Mouse (Mus musculus) NIH3T3 (cell line): Measurements from ENCODE around the gene Nf2.
"Not testable (repeated sequence)": the region's sequence is repeated elsewhere in the genome, so short reads cannot be mapped to it uniquely, and the experiment has no call there.

ENCODE experiments used
- DNase-seq: peaks from one replicate; pipeline ENCODE4 v3.0.0-alpha.2; 2012; ENCODE audit warnings: low read depth

Nf2 gene

GRCm38 (mm10) chr11:4837342-4837741 lies 12.0 kb downstream of the Nf2 start:
- no peak for DNase-seq

- DNase-seq, result peak; percentile 87
Measured at GRCm38 (mm10) chr11:4836755-4837154, 12.6 kb downstream of the Nf2 start.

GRCm38 (mm10) chr11:4835436-4835835 lies 13.9 kb downstream of the Nf2 start:
- DNase-seq, result no peak

GRCm38 (mm10) chr11:4833295-4833939 lies 15.9 kb downstream of the Nf2 start:
- no peak for DNase-seq

- DNase-seq, result no peak
Measured at GRCm38 (mm10) chr11:4831066-4831465, 18.3 kb downstream of the Nf2 start.

- no peak for DNase-seq
Measured at GRCm38 (mm10) chr11:4827916-4828315, 21.4 kb downstream of the Nf2 start.

- DNase-seq, result no peak
Measured at GRCm38 (mm10) chr11:4827340-4827739, 22.0 kb downstream of the Nf2 start.

GRCm38 (mm10) chr11:4826152-4826778 lies 23.1 kb downstream of the Nf2 start:
- DNase-seq, result peak; percentile 47

- DNase-seq, result no peak
Measured at GRCm38 (mm10) chr11:4823655-4824312, 25.6 kb downstream of the Nf2 start.

- DNase-seq, result peak; percentile 40
Measured at GRCm38 (mm10) chr11:4822446-4822842, 26.9 kb downstream of the Nf2 start.

GRCm38 (mm10) chr11:4821492-4822445 lies 27.6 kb downstream of the Nf2 start:
- peak; percentile 64 for DNase-seq

- peak; percentile 26 for DNase-seq
Measured at GRCm38 (mm10) chr11:4814507-4815450, 34.6 kb downstream of the Nf2 start.

- no peak for DNase-seq
Measured at GRCm38 (mm10) chr11:4808311-4808710, 41.0 kb downstream of the Nf2 start.

GRCm38 (mm10) chr11:4806031-4806715 lies 43.2 kb downstream of the Nf2 start:
- no peak for DNase-seq

GRCm38 (mm10) chr11:4804921-4805562 lies 44.3 kb downstream of the Nf2 start:
- DNase-seq, result no peak

- DNase-seq, result no peak
Measured at GRCm38 (mm10) chr11:4803951-4804350, 45.4 kb downstream of the Nf2 start.

- no peak for DNase-seq
Measured at GRCm38 (mm10) chr11:4803426-4803825, 45.9 kb downstream of the Nf2 start.

- no peak for DNase-seq
Measured at GRCm38 (mm10) chr11:4803008-4803407, 46.3 kb downstream of the Nf2 start.

GRCm38 (mm10) chr11:4802401-4802800 lies 46.9 kb downstream of the Nf2 start:
- DNase-seq, result not testable (repeated sequence)

- no peak for DNase-seq
Measured at GRCm38 (mm10) chr11:4800654-4801053, 48.7 kb downstream of the Nf2 start.
